Comparison of ENCODE assay signal across 26 mouse cellular contexts in genomic region chr2:25717222-25717621, GRCm38 (mm10). TPM values are rescaled to one million over a fixed set of nuclear protein-coding genes. Genes with fewer than 3 reads are reported as not detected.
"Had no signal": no experiment of that assay in that cellular context is flagged by ENCODE, and none has a peak within 500 bp of the region (broad histone marks: within the 10 kb centered on the region; RNA-seq: fewer than 3 reads in every experiment).

No protein-coding gene starts in this region.

- H3K9me3 ChIP-seq: neural tube, embryonic 12.5 days; neural tube, embryonic 13.5 days; neural tube, embryonic 15.5 days; stomach, embryonic 15.5 days had no signal

- H3K27me3 ChIP-seq: neural tube, embryonic 12.5 days; neural tube, embryonic 13.5 days; neural tube, embryonic 15.5 days; stomach, embryonic 15.5 days had no signal

- H3K36me3 ChIP-seq: neural tube, embryonic 12.5 days; neural tube, embryonic 13.5 days; neural tube, embryonic 15.5 days; stomach, embryonic 15.5 days had no signal

- DNase-seq: retina, postnatal 1 day; right cerebral cortex, adult 18-20 months; right cerebral cortex, postnatal 14 days; right cerebral cortex, postnatal 25 days; right cerebral cortex, postnatal 4 days; spleen, adult 18-20 months; thymus, adult 18-20 months; thymus, adult 2 months; thymus, postnatal 14 days; thymus, postnatal 25 days; thymus, postnatal 36 days; thymus, postnatal 4 days had no signal

- H3K4me1 ChIP-seq: neural tube, embryonic 12.5 days; neural tube, embryonic 13.5 days; neural tube, embryonic 15.5 days; stomach, embryonic 15.5 days had no signal

- H3K9ac ChIP-seq: neural tube, embryonic 12.5 days; neural tube, embryonic 13.5 days; neural tube, embryonic 15.5 days; stomach, embryonic 15.5 days had no signal

- H3K27ac ChIP-seq: neural tube, embryonic 12.5 days; neural tube, embryonic 13.5 days; neural tube, embryonic 15.5 days; stomach, embryonic 15.5 days; stomach, postnatal 0 days had no signal

- H3K4me2 ChIP-seq: neural tube, embryonic 12.5 days; neural tube, embryonic 13.5 days; neural tube, embryonic 15.5 days; stomach, embryonic 15.5 days had no signal

- H3K4me3 ChIP-seq: neural tube, embryonic 12.5 days; neural tube, embryonic 13.5 days; neural tube, embryonic 15.5 days; stomach, embryonic 15.5 days had no signal

RNA-seq across cellular contexts. Expression of gene Obp2a, which starts 17.4 kb away (rescaled TPM):
- polyA plus RNA-seq: neural tube, embryonic 11.5 days; neural tube, embryonic 12.5 days; neural tube, embryonic 13.5 days; neural tube, embryonic 14.5 days; neural tube, embryonic 15.5 days; small intestine, adult 2 months; spleen, adult 2 months; stomach, embryonic 14.5 days; stomach, embryonic 15.5 days; stomach, embryonic 16.5 days; testis, adult 2 months; urinary bladder, adult 2 months had no signal

RNA-seq across cellular contexts. Expression of gene Obp2b, which starts 19.6 kb away (rescaled TPM):
- polyA plus RNA-seq: neural tube, embryonic 11.5 days; neural tube, embryonic 12.5 days; neural tube, embryonic 13.5 days; neural tube, embryonic 14.5 days; neural tube, embryonic 15.5 days; small intestine, adult 2 months; spleen, adult 2 months; stomach, embryonic 14.5 days; stomach, embryonic 15.5 days; stomach, embryonic 16.5 days; stomach, postnatal 0 days; testis, adult 2 months; thymus, adult 2 months; thymus, postnatal 0 days; urinary bladder, adult 2 months had no signal

RNA-seq across cellular contexts. Expression of gene Lcn10, which starts 34.7 kb away (rescaled TPM):
- polyA plus RNA-seq: neural tube, embryonic 11.5 days; neural tube, embryonic 12.5 days; neural tube, embryonic 13.5 days; neural tube, embryonic 14.5 days; neural tube, embryonic 15.5 days; small intestine, adult 2 months; spleen, adult 2 months; stomach, embryonic 14.5 days; stomach, embryonic 15.5 days; stomach, embryonic 16.5 days; stomach, postnatal 0 days; testis, adult 2 months had no signal

RNA-seq across cellular contexts. Expression of gene Lcn6, which starts 40.6 kb away (rescaled TPM):
- polyA plus RNA-seq: neural tube, embryonic 11.5 days; neural tube, embryonic 12.5 days; neural tube, embryonic 13.5 days; neural tube, embryonic 14.5 days; neural tube, embryonic 15.5 days; small intestine, adult 2 months; spleen, adult 2 months; stomach, embryonic 14.5 days; stomach, embryonic 15.5 days; stomach, embryonic 16.5 days; stomach, postnatal 0 days; testis, adult 2 months; thymus, postnatal 0 days had no signal
